Mouse (Mus musculus): ENCODE data around the gene Hspb8. TPM values are rescaled to one million over a fixed set of nuclear protein-coding genes. Genes with fewer than 3 reads are reported as not detected.
"Not testable (repeated sequence)": the region's sequence is repeated elsewhere in the genome, so short reads cannot be mapped to it uniquely, and the experiment has no call there.

The Hspb8 gene
- total RNA-seq, 2 experiments from 2014 or later = 7.3 to 9.1 TPM

- no peak for DNase-seq (ENCODE audit: low spot score in 2 of 2)
Observed at GRCm38 (mm10) chr5:116434976-116435850, 12.5 kb upstream of the Hspb8 start.

GRCm38 (mm10) chr5:116432871-116433270 lies 10.2 kb upstream of the Hspb8 start:
- DNase-seq (ENCODE audit: low spot score in 2 of 2) = no peak

GRCm38 (mm10) chr5:116426701-116427100 lies 4.0 kb upstream of the Hspb8 start:
- DNase-seq (ENCODE audit: low spot score in 2 of 2) = no peak

GRCm38 (mm10) chr5:116425709-116426108 lies 3.0 kb upstream of the Hspb8 start:
- not testable (repeated sequence) for DNase-seq (ENCODE audit: low spot score in 2 of 2)

GRCm38 (mm10) chr5:116425273-116425672 lies 2.6 kb upstream of the Hspb8 start:
- no peak for DNase-seq (ENCODE audit: low spot score in 2 of 2)

- DNase-seq (ENCODE audit: low spot score in 2 of 2) = no peak
Observed at GRCm38 (mm10) chr5:116423746-116424145, 1.1 kb upstream of the Hspb8 start.

- no peak for DNase-seq (ENCODE audit: low spot score in 2 of 2)
Observed at GRCm38 (mm10) chr5:116421791-116422481, 728 bp downstream of the Hspb8 start.

GRCm38 (mm10) chr5:116420759-116421225 lies 1.9 kb downstream of the Hspb8 start:
- DNase-seq (ENCODE audit: low spot score in 2 of 2) = peak in 1 of 2 experiments; percentile 50

- DNase-seq (ENCODE audit: low spot score in 2 of 2) = no peak
Observed at GRCm38 (mm10) chr5:116420213-116420612, 2.5 kb downstream of the Hspb8 start.

GRCm38 (mm10) chr5:116419322-116420045 lies 3.2 kb downstream of the Hspb8 start:
- no peak for DNase-seq (ENCODE audit: low spot score in 2 of 2)

- no peak for DNase-seq (ENCODE audit: low spot score in 2 of 2)
Observed at GRCm38 (mm10) chr5:116416208-116416607, 6.5 kb downstream of the Hspb8 start.

- no peak for DNase-seq (ENCODE audit: low spot score in 2 of 2)
Observed at GRCm38 (mm10) chr5:116409689-116410590, 12.7 kb downstream of the Hspb8 start.

GRCm38 (mm10) chr5:116408965-116409364 lies 13.7 kb downstream of the Hspb8 start:
- no peak for DNase-seq (ENCODE audit: low spot score in 2 of 2)

GRCm38 (mm10) chr5:116407936-116408335 lies 14.7 kb downstream of the Hspb8 start:
- no peak for DNase-seq (ENCODE audit: low spot score in 2 of 2)

- DNase-seq (ENCODE audit: low spot score in 2 of 2) = no peak
Observed at GRCm38 (mm10) chr5:116407321-116407720, 15.3 kb downstream of the Hspb8 start.

- no peak for DNase-seq (ENCODE audit: low spot score in 2 of 2)
Observed at GRCm38 (mm10) chr5:116406507-116406906, 16.2 kb downstream of the Hspb8 start.

- no peak for DNase-seq (ENCODE audit: low spot score in 2 of 2)
Observed at GRCm38 (mm10) chr5:116405934-116406333, 16.7 kb downstream of the Hspb8 start.

- DNase-seq (ENCODE audit: low spot score in 2 of 2) = no peak
Observed at GRCm38 (mm10) chr5:116404063-116404462, 18.6 kb downstream of the Hspb8 start.

- no peak for DNase-seq (ENCODE audit: low spot score in 2 of 2)
Observed at GRCm38 (mm10) chr5:116400801-116401200, 21.9 kb downstream of the Hspb8 start.

- no peak for DNase-seq (ENCODE audit: low spot score in 2 of 2)
Observed at GRCm38 (mm10) chr5:116400042-116400730, 22.5 kb downstream of the Hspb8 start.
